Mouse (Mus musculus) macrophage (primary cell): ENCODE results near the gene Stk32b. TPM values are rescaled to one million over a fixed set of nuclear protein-coding genes. Genes with fewer than 3 reads are reported as not detected.

ENCODE experiments used
- H3K27ac ChIP-seq: fragments of 350-480 bp; formaldehyde crosslinking; 2 replicates; pipeline ENCODE4 v1.9.0; 2021
- H3K36me3 ChIP-seq: fragments of 350-480 bp; formaldehyde crosslinking; 2 replicates; pipeline ENCODE4 v1.9.0; 2021; ENCODE audit errors: inconsistent target
- H3K4me3 ChIP-seq: fragments of 350-480 bp; formaldehyde crosslinking; 2 replicates; pipeline ENCODE4 v1.9.0; 2021; ENCODE audit errors: inconsistent target
- H3K79me2 ChIP-seq: fragments of 350-480 bp; formaldehyde crosslinking; 2 replicates; pipeline ENCODE4 v1.9.0; 2021; ENCODE audit errors: inconsistent target
- WGBS: methylation state at CpG from one replicate; pipeline ENCODE4 v1.1.7; 2026; ENCODE audit warnings: inconsistent platforms; ENCODE audit not compliant: missing documents; 5-methylcytosine and 5-hydroxymethylcytosine counted together
- polyA plus RNA-seq: library from polyadenylated mRNA; stranded (reverse); fragments of 250-400 nt; gene quantifications from 3 replicates; pipeline ENCODE4 v1.2.4, GENCODE M21; 2018; ENCODE audit warnings: inconsistent platforms

Gene Stk32b
- polyA plus RNA-seq, 1 experiment from 2014 or later = not detected

GRCm38 (mm10) chr5:37708124-37708523 is 8.8 kb downstream of the Stk32b start:
- Histone ChIP-seq H3K36me3 (no peaks in the 10 kb centered on the region), H3K4me3 (no peak overlapping the region), H3K27ac (no peak overlapping the region), H3K79me2 (no peaks in the 10 kb centered on the region)
- 63% methylated on average over 3 of the region's 3 CpGs for WGBS

DNA sequence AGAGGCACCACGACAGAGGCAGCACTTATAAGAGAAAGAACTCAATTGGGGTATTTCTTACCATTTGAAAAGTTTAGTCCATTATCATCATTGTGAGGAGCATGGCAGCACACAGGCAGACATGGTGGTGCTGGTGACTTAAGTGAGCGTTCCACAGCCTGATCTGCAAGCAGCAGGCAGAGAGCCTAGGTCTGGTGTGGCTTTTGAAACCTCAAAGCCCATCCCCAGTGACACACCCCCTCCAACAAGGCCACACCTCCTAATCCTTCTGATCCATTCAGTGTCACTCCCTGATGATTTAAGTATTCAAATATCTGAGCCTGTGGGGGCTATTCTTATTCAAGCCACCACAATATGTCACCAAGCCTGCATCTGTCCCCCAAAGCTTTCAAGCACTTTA is 12.0 kb downstream of the Stk32b start:
- 80% methylated on average over 2 of the region's 2 CpGs for WGBS
- Histone ChIP-seq H3K79me2 (no peaks in the 10 kb centered on the region), H3K27ac (no peak overlapping the region), H3K4me3 (no peak overlapping the region), H3K36me3 (no peaks in the 10 kb centered on the region)

DNA sequence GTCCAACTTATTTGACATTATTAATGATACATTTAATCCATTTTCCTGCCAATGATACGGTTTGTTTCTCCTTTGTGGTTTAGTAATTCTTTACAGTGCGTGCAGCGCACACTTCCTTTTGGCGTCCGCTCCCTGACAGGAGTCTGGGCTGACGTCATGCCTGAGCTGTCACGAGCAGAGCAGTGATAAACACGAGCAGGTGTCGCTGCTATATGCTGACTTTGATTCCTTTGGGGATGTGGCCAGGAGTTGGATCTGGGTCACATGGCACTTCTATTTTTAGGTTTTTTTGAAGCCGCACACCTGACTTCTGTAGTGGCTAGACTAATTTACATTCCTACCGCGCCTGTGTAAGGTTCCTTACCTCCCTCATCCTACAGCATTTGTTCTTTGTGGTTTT is 17.2 kb downstream of the Stk32b start:
- Histone ChIP-seq H3K79me2 (no peaks in the 10 kb centered on the region), H3K36me3 (no peaks in the 10 kb centered on the region), H3K4me3 (no peak overlapping the region), H3K27ac (no peak overlapping the region)
- 44% methylated on average over 12 of the region's 12 CpGs for WGBS

DNA sequence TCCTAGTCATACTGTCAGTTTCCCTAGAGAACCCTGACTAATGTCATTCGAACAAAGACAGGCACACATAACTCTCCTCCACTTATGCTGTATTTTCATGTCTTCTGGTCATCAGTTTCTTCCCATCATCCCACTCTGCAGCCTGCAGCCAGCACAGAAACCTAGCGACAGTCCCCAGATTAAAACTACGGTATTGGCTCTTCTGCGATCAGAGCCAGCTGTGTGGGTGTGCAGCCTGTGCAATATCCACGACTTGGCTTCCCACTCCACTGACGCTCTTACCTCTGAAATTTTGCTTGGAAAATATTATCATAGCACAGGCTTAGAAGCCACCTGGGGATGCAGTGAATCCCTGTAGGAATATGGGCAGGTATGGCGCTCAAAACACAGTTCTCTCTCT is 19.7 kb downstream of the Stk32b start:
- Histone ChIP-seq H3K79me2 (no peaks in the 10 kb centered on the region), H3K27ac (no peak overlapping the region), H3K4me3 (no peak overlapping the region), H3K36me3 (no peaks in the 10 kb centered on the region)
- 90% methylated on average over 7 of the region's 7 CpGs for WGBS

- WGBS = 59% methylated on average over 4 of the region's 4 CpGs
- no peak overlapping the region for H3K4me3 ChIP-seq
- H3K79me2 ChIP-seq = no peaks in the 10 kb centered on the region
- H3K36me3 ChIP-seq = no peaks in the 10 kb centered on the region
- H3K27ac ChIP-seq = no peak overlapping the region
These were observed 21.2 kb downstream of the Stk32b start for GRCm38 (mm10) chr5:37695773-37696172.

DNA sequence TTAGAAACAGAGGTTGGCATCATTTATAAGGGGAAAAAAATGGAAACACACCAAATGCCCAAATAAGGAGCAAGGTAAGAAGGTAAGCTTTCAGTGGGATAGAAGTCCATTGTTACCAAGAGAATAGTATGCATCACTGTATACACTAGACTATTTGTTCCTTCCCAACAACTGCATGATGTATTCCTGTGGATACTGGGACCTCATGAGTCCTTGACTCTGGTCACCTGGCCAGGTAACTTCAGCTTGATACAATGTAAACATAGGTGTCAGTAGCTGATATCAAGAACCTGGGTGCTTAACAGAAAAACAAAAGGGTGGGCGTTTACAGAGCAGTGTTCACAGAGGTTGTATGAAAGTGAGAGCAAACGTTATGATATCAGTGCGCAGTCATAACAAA is 24.2 kb downstream of the Stk32b start:
- no peaks in the 10 kb centered on the region for H3K79me2 ChIP-seq
- 92% methylated on average over 3 of the region's 3 CpGs for WGBS

GRCm38 (mm10) chr5:37670781-37671180 is 46.2 kb downstream of the Stk32b start:
- H3K79me2 ChIP-seq = no peaks in the 10 kb centered on the region
- H3K4me3 ChIP-seq = no peak overlapping the region
- no peaks in the 10 kb centered on the region for H3K36me3 ChIP-seq
- no peak overlapping the region for H3K27ac ChIP-seq
- WGBS = 87% methylated on average over 7 of the region's 7 CpGs

More for the DNA sequence above, 24.2 kb downstream of the Stk32b start:
- Histone ChIP-seq H3K36me3 (no peaks in the 10 kb centered on the region), H3K4me3 (no peak overlapping the region), H3K27ac (no peak overlapping the region)

DNA sequence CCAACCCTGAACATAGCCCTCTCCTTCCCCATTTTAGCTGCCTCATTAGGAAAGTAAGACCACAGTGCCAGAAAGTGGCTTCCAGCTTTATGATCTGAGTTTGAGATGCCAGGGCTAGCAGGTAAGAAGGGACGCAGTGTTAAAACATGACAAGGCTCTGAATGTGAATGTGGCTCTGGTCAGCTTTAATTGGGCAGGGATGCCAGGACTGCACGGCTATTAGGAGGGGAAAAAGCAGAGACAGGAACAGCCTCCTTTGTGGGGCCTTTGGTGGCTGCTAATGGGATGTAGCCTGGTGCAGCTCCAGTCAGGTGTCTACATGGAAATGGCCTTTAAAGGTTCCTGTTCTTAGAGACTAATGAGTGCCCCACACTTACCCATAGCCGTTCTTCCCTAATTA is 52.0 kb downstream of the Stk32b start:
- Histone ChIP-seq H3K79me2 (no peaks in the 10 kb centered on the region), H3K27ac (no peak overlapping the region), H3K4me3 (no peak overlapping the region), H3K36me3 (no peaks in the 10 kb centered on the region)
- 83% methylated on average over 3 of the region's 3 CpGs for WGBS

GRCm38 (mm10) chr5:37659177-37659576 is 57.8 kb downstream of the Stk32b start:
- Histone ChIP-seq H3K79me2 (no peaks in the 10 kb centered on the region), H3K27ac (no peak overlapping the region), H3K4me3 (no peak overlapping the region), H3K36me3 (no peaks in the 10 kb centered on the region)
- WGBS = 89% methylated on average over 4 of the region's 4 CpGs

DNA sequence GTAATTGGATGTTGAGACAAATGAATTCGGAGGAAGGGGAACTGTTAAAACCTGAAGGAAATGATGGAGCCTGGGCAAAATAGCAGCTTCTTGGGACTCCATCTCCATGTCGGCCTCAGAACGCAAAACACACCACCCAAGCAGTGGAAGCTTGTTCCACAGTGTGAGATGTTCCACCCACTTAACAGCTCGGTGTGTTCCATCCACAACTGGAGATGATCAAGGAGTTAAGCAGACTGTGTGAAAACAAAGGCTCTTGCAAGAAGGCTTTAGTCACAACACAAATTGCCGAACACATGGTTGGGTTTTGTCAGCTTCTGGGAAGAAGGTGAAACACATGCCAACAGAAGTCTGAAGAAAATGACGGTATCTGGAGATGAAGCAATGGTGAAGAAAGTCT is 59.2 kb downstream of the Stk32b start:
- no peak overlapping the region for H3K4me3 ChIP-seq
- 84% methylated on average over 6 of the region's 6 CpGs for WGBS
- H3K36me3 ChIP-seq = no peaks in the 10 kb centered on the region
- H3K79me2 ChIP-seq = no peaks in the 10 kb centered on the region
- no peak overlapping the region for H3K27ac ChIP-seq

GRCm38 (mm10) chr5:37655208-37655607 is 61.8 kb downstream of the Stk32b start:
- WGBS = 74% methylated on average over 5 of the region's 5 CpGs
- Histone ChIP-seq H3K27ac (no peak overlapping the region), H3K79me2 (no peaks in the 10 kb centered on the region), H3K4me3 (no peak overlapping the region), H3K36me3 (no peaks in the 10 kb centered on the region)

- H3K27ac ChIP-seq = no peak overlapping the region
- H3K4me3 ChIP-seq = no peak overlapping the region
- H3K79me2 ChIP-seq = no peaks in the 10 kb centered on the region
- H3K36me3 ChIP-seq = no peaks in the 10 kb centered on the region
- WGBS = 83% methylated on average over 10 of the region's 10 CpGs
These were observed 66.2 kb downstream of the Stk32b start for GRCm38 (mm10) chr5:37650681-37651211.

- 73% methylated on average over 1 of the region's 1 CpGs for WGBS
- Histone ChIP-seq H3K4me3 (no peak overlapping the region), H3K36me3 (no peaks in the 10 kb centered on the region), H3K27ac (no peak overlapping the region), H3K79me2 (no peaks in the 10 kb centered on the region)
These were observed 66.8 kb downstream of the Stk32b start for GRCm38 (mm10) chr5:37650089-37650601.

- 89% methylated on average over 7 of the region's 7 CpGs for WGBS
- H3K27ac ChIP-seq = no peak overlapping the region
- H3K4me3 ChIP-seq = no peak overlapping the region
These were observed 72.9 kb downstream of the Stk32b start for GRCm38 (mm10) chr5:37644082-37644481.

GRCm38 (mm10) chr5:37642486-37642885 is 74.5 kb downstream of the Stk32b start:
- Histone ChIP-seq H3K36me3 (no peaks in the 10 kb centered on the region), H3K79me2 (no peaks in the 10 kb centered on the region), H3K4me3 (no peak overlapping the region), H3K27ac (no peak overlapping the region)
- 80% methylated on average over 6 of the region's 7 CpGs for WGBS

More at GRCm38 (mm10) chr5:37644082-37644481, 72.9 kb downstream of the Stk32b start:
- H3K79me2 ChIP-seq = no peaks in the 10 kb centered on the region
- H3K36me3 ChIP-seq = no peaks in the 10 kb centered on the region

GRCm38 (mm10) chr5:37634791-37635190 is 82.2 kb downstream of the Stk32b start:
- Histone ChIP-seq H3K36me3 (no peaks in the 10 kb centered on the region), H3K4me3 (no peak overlapping the region), H3K79me2 (no peaks in the 10 kb centered on the region), H3K27ac (no peak overlapping the region)
- 72% methylated on average over 2 of the region's 2 CpGs for WGBS
